Mouse (Mus musculus) urinary bladder, postnatal 36 days (tissue): ENCODE data around the gene Hexim2.

Experiments
- DNase-seq, 2 experiments: peaks; one replicate each; pipeline ENCODE4 v3.0.0; 2022; ENCODE audit warnings: low spot score in 2 of 2, mixed read lengths in 1 of 2

The Hexim2 gene

GRCm38 (mm10) chr11:103141101-103141943 is 9.1 kb downstream of the Hexim2 start:
- peak; percentile 67 to 73 for DNase-seq

DNA sequence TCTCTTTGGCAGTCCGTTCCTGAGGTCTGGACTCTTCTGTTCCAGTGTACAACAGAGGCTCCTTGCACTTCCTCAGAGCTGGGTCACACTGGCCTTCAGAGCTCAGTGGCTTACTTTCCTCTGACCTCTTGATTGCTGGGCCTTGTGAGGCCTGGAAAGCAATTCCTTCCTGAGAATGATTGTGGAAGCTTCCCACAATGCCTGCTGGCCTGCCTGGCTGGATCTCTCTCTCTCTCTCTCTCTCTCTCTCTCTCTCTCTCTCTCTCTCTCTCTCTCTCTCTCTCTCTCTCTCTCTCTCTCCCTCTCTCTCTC is 9.7 kb downstream of the Hexim2 start:
- DNase-seq, result no peak

DNA sequence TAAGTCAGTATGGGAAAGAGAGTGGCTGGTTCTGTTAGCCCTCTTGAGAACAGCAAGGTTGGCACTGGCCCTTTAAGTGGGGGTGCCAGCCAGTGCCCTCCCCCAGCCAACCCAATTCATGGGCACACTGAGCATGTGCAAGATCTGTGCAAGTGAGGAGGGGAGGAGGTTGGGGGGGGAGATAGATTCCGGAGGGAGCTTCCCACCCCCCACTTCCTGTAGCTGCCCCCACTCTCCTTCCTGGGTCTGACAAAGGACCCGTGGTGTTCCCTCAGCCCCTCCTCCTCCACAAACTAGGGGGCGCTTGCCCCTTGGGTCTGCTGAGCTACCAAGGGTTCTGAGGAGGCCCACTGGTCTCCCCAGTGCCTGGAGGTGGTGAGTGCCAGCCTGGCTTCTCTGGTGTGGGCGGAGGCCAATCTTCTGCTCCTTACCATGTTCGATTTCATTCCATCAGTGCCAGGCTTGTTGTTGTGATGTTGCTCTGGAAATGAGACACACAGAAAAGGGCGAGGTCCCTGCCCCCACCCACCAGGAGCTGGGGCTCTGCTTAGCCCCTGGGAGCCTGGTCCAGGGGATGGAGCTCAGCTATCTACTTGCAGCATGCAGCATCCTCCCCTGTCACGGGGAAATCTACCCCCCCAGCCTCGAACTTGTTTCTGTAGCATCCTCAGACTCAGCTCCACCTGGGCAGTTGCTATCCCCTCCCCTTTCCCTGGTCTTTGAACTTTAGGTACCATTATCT is 10.4 kb downstream of the Hexim2 start:
- peak in 1 of 2 experiments; percentile 61 for DNase-seq

DNA sequence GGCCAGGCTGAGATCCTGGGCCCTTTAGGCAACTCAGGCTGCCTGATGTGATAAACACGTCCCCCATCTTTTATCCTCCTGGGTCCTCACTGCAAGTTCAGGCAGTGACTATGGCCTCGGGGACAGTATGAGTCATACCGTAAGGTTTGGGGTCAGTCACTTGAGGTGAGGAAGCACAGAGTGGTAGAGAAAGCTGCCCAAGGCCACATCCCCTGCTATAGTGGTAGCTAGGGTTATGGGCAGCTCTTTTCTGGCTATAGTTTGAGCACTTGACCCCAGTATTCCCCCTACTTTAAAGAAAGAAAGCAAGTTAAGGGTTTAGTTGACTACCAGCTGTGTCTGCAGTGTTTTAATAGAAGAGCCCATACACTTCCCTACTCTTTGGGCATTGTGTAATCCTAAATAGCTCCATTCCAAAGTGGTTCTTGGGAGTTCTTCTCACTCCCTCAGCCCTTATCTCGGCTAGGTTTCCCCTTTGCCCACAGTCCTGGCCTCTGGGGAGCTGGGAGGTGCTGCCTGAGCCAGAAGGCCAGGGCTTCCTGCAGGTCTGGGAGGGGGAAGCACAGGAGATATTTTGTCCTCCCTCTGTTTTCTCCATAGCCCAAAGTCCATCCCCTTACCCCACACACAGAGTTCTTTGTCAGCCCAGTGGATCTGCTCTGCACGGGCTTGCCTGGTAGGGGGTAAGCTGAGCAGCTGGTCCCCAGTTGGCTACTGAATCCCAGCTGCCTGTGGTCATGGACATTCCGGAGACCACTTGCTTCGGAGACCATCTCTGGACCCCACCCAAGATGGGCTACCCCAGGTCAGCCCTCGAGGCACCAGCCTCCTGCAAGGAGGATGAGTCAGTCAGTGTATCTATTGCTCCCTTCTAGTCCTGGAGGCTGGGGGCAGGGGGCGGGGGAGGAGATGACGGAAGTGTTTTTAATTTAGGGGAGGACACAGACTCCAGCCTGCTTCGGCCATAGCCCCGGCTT is 12.4 kb downstream of the Hexim2 start:
- peak in 1 of 2 experiments; percentile 47 for DNase-seq

- DNase-seq, result no peak
These were observed 14.2 kb downstream of the Hexim2 start for GRCm38 (mm10) chr11:103146386-103146785.

DNA sequence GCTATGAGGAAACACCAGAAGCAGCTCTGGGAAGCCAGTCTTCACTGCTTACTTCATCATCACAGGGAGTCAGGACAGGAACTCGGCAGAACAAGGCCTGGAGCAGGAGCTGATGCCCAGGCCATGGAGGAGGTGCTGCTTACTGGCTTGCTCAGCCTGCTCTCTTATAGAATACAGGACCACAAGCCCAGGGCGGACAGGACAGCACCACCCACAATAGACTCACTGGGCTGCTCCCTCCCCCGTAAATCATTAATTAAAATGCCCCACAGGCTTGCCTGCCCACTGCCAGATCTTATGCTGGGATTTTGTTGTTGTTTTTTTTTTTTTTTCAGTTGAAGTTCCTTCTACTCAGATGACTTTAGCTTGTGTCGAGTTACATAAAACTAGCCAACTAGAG is 15.5 kb downstream of the Hexim2 start:
- DNase-seq, result no peak

DNA sequence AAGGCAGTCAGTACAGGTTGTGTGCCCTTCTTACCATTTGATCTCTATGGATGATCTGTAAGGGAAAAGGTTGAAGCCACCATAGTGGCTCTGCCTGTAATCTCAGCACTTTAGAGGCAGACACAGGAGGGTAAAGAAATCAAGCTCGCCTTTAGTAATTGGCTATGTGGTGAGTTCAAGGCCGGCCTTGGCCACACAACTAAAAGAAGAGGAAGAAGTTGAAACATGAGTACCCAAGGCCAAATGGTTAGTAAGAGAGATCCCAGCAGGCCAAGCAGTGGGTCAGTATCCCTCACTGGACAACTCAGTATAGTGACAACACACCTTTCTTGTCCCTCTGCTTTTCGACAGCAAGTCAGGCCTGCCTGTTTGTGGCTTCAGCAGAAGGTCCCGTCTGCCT is 17.5 kb downstream of the Hexim2 start:
- DNase-seq, result no peak

DNA sequence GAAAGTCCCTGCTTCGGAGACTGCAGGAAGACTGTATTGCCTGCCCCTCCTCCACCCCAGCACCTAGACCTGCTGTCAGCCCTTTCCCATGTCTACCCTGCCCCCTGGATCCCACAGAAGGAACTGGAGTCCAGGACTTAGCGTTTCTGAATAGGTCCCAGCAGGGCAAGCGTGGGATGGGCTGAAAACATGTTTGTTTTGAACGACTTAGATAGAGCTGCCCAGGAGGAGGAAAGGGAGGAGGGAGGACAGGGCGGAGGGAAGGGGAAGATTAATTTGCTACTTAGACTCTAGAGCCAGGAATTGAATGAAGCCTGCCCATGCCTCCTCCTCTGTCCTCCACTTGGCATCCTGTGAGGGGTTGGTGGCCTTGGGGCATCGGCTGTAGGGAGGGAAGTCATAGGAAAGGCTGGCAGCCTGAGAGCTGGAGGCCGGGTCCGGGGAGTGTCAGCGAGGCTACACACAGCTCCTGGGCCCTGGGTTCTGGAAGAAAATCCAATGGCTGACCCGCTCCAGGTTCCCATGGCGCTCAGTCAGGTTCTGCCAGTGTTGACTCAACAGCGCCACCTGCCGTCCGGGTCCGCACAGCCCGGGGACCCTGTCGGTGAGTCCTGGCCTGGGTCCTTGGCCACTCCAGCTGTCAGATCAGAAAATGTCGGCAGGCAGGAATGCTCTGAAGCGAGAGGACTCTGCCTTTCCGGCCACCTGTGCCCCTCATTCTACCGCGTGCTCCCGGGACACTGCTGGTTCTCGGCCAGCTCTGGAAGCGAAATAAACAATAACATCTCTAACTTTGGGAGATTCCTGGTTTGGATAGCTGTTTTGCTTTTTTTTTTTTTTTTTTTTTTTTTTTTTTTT is 26.6 kb downstream of the Hexim2 start:
- DNase-seq, result peak; percentile 96

DNA sequence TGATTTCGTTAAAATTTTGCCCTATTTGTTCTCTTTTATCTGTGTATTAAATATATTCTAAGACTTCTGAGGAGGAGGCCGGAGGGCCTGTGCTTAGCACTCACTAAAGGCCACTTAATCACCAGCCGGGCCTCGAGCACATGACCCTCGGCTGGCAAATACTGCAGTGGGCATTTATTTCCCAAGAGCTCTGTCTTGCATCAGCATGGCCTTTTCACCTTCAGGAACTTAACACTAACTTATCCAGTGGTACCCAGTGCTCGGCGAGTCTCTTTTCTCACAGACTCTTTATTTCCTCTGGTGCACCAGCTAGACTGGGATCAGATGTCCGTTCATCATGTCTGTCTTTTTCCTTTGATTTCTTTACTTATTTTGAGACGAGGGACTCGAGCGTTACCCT is 28.5 kb downstream of the Hexim2 start:
- DNase-seq, result no peak

GRCm38 (mm10) chr11:103161449-103161848 is 29.2 kb downstream of the Hexim2 start:
- DNase-seq, result no peak

- DNase-seq, result no peak
These were observed 29.9 kb downstream of the Hexim2 start for GRCm38 (mm10) chr11:103162132-103162531.

DNA sequence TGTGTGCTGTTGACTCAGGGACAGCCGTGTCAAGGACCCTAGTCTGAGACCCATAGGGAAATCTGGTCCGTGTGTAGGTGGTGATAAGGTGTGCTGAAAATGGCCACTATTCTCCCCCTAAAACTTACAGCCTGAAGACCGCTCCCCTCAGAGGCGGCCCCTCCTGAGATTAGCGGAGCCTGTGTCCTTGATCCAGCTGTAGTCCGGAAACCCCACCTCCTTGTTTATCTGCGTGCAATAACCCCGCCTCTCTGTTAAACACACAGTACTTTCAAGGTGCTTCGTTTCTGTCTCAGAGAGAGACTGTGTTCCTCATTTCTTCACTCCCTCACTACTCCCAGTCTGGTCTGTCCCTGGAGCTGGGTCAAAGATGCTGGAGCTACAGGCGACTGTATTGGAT is 32.2 kb downstream of the Hexim2 start:
- no peak for DNase-seq

GRCm38 (mm10) chr11:103168690-103169390 is 36.6 kb downstream of the Hexim2 start:
- DNase-seq, result peak; percentile 66 to 73

DNA sequence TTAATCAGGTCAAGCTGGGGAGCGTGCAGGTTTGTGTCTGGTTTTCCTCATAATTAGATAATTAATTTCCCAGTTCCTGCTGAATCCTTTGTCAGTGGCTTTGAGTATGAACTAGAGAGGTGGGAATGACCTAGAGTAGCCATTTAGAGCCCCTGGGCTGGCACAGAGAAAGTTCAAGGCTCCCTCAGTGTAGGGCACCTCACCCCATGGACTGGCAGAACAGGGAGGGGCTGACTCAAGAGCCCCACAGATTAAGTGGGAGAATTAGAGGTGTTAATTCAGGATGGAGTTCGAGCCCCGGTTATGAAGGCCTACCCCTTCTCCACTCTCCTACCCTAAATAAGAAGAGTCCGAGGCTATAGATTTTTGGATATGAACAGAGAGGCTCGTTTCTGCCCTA is 37.4 kb downstream of the Hexim2 start:
- no peak for DNase-seq

DNA sequence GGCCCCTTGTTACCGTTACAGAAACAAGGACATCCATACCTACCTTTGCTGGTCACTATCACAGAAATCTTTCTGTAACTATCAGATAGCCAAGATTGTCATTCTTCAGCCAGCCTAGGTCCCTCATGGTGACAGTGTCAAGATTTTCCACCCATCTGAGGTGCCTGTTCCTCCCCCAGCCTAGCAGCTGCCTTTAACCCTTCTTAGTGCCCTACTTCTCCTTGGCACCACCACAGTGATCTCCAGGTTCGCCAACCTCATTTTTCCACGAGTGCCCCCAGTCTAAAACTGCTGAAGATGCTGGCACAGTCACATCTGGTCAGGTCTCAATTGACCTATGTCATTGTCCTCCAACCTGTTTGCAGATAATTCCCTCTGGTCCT is 37.9 kb downstream of the Hexim2 start:
- no peak for DNase-seq

GRCm38 (mm10) chr11:103170494-103171285 is 38.5 kb downstream of the Hexim2 start, which contains the start of gene Fmnl1:
Gene Fmnl1, plus strand, starts transcription at chr11:103171107.
- DNase-seq, result peak in 1 of 2 experiments; percentile 24

DNA sequence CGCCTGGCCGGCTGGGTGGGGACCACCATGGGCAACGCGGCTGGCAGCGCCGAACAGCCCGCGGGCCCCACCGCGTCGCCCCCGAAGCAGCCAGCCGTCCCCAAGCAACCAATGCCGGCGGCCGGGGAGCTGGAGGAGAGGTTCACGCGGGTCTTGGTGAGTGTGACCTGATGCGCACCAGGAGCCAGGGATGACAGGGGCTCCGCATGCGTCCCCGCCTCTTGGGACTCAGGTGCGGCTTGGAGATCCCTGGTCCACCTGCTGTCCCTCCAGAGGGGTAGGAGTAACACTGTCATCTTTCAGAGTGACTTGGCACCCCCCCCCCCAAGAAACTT is 39.0 kb downstream of the Hexim2 start:
- no peak for DNase-seq

GRCm38 (mm10) chr11:103171703-103172391 is 39.6 kb downstream of the Hexim2 start:
- no peak for DNase-seq
